Mouse (Mus musculus) thymus, postnatal 4 days (tissue): Measurements from ENCODE around the gene Ifitm6.
"Not testable (repeated sequence)": the region's sequence is repeated elsewhere in the genome, so short reads cannot be mapped to it uniquely, and the experiment has no call there.

Experiments
- DNase-seq: peaks from one replicate; pipeline ENCODE4 v3.0.0; 2021

Ifitm6 gene

GRCm38 (mm10) chr7:140968710-140969109, 49.0 kb downstream of the Ifitm6 start:
- not testable (repeated sequence) for DNase-seq

GRCm38 (mm10) chr7:140967862-140968591, 49.7 kb downstream of the Ifitm6 start:
- no peak for DNase-seq

- DNase-seq: no peak
Observed at GRCm38 (mm10) chr7:140966921-140967320, 50.8 kb downstream of the Ifitm6 start, which contains the start of gene Ifitm1. Gene Ifitm1 (plus strand): TSS chr7:140967221.
